Mouse (Mus musculus) midbrain, embryonic 16.5 days (tissue): Measurements from ENCODE around the gene Pde12. TPM values are rescaled to one million over a fixed set of nuclear protein-coding genes. Genes with fewer than 3 reads are reported as not detected.

ENCODE experiments used
- ATAC-seq: fragments of 200-750 bp; cut with Nextera tagmentation; 2 replicates; pipeline ENCODE4 v1.8.0; 2017; ENCODE audit warnings: moderate TSS enrichment
- H3K27ac ChIP-seq: fragments of 300-500 bp; sonication (generic); 2 replicates; pipeline ENCODE4 v1.5.1; 2014; ENCODE audit warnings: mild to moderate bottlenecking, low read length, mixed read lengths
- H3K27me3 ChIP-seq: fragments of 300-500 bp; sonication (generic); 2 replicates; pipeline ENCODE4 v1.6.1; 2014; ENCODE audit warnings: low read depth, low read length, mixed read lengths; ENCODE audit not compliant: control insufficient read depth, insufficient read depth
- H3K36me3 ChIP-seq: fragments of 300-500 bp; sonication (generic); 2 replicates; pipeline ENCODE4 v1.6.1; 2014; ENCODE audit warnings: mild to moderate bottlenecking, low read length, moderate library complexity, mixed read lengths; ENCODE audit not compliant: control insufficient read depth, insufficient read depth
- H3K4me1 ChIP-seq: fragments of 300-500 bp; sonication (generic); 2 replicates; pipeline ENCODE4 v1.6.1; 2014; ENCODE audit warnings: mild to moderate bottlenecking, low read length, mixed read lengths; ENCODE audit not compliant: control insufficient read depth, insufficient read depth
- H3K4me2 ChIP-seq: fragments of 300-500 bp; sonication (generic); 2 replicates; pipeline ENCODE4 v1.6.1; 2014; ENCODE audit warnings: mild to moderate bottlenecking, low read length, mixed read lengths
- H3K4me3 ChIP-seq: fragments of 300-500 bp; sonication (generic); 2 replicates; pipeline ENCODE4 v1.5.1; 2014; ENCODE audit warnings: low read depth, mild to moderate bottlenecking, low read length, moderate library complexity, mixed read lengths
- H3K9ac ChIP-seq: fragments of 300-500 bp; sonication (generic); 2 replicates; pipeline ENCODE4 v1.6.1; 2014; ENCODE audit warnings: low read depth, low read length, mixed read lengths
- H3K9me3 ChIP-seq: fragments of 300-500 bp; sonication (generic); replicated peaks from 2 replicates; pipeline ENCODE4 v1.6.1; 2014; ENCODE audit warnings: mild to moderate bottlenecking, low read length, mixed read lengths; ENCODE audit not compliant: control insufficient read depth, poor library complexity, severe bottlenecking
- WGBS: fragments of 180-500 bp; shearing (Covaris S2); extraction: QIAGEN DNeasy Blood & Tissue Kit; methylation state at CpG from one replicate; pipeline ENCODE4 v1.1.7; 2014; 5-methylcytosine and 5-hydroxymethylcytosine counted together
- microRNA-seq: library from miRNA; unstranded; fragments of <30 nt; microRNA quantifications from one replicate; pipeline ENCODE4, GENCODE M21; 2017
- polyA plus RNA-seq: library from polyadenylated mRNA; unstranded; fragments of >200 nt; fragmentation: Nextera tagmentation; extraction: Ambion mirVana; gene quantifications from 2 replicates; pipeline ENCODE4 v1.2.1, GENCODE M21; 2015

The Pde12 gene
- polyA plus RNA-seq, 1 experiment from 2014 or later: 12.2 TPM

DNA sequence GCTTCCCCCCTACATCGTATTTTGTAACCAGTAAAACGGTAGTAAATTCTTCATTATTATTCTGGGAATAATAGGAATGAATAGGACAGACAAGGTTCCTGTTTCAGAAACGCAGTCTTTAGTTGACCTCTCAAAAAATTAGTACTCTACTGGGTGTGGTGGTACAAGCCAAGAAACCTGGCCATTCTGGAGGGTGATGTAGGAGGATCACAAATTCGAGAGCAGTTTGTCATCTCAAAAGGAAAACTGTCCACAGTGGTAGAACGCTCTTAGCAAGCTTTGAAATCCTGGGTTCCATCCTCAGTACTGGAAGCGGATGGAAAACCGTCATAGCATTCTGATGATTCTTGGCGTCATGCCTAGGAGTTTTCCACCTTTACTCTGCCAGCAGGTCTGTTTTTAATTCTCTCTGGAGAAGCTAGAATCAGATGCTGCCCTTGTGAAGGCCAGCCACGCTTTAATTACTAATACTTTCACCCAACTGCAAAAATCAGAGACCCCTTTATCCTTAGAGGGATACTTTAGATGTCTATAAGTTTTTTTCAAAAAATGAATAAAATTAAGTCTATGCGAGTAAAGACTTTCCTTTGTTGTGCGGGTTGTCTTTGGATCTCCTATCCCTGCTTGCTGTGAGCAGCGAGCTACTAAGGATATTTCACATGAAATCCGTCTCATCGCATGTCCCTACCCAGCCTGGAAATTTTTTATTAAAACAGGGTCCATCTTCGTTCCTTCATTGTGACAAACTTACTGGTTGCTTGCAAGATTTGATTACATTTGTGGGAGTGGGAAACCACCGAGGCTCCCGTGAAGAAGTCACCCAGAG, 32.4 kb downstream of the Pde12 start:
- 30% methylated on average over 17 of the region's 17 CpGs for WGBS
- peak overlapping the region; percentile 92 for H3K4me3 ChIP-seq
- ATAC-seq: peak; percentile 55
- H3K4me1 ChIP-seq: peaks cover 25% of the 10 kb centered on the region
- H3K27me3 ChIP-seq: no peaks in the 10 kb centered on the region
- no peaks in the 10 kb centered on the region for H3K36me3 ChIP-seq
- H3K27ac ChIP-seq: peak overlapping the region; percentile 96
- no peaks in the 10 kb centered on the region for H3K9me3 ChIP-seq
- H3K4me2 ChIP-seq: peak overlapping the region; percentile 70
- H3K9ac ChIP-seq: peak overlapping the region; percentile 67

DNA sequence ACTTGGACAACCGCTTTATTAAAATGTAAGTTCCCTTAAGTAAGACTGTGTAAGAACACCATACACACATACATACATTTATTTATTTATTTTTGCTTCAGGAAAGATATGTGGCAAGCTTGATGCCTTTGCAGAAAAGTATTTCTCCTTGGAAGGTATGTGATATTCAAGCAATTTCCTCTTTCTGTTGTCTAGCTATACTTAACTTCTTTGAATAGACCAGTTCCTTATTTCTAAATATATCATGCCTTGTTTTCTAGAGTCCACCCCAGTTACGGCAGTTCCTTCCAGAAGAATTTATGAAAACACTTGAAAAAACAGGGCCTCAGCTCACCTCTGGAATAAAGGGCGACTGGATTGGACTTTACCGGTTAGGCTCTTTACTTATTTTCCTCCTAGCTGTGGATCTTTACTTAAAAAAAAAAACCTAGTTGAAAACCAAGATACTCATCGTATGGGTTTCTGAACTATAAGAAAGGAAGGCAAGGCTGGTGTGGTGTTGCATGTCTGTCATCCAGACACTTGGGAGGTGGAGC, 43.0 kb downstream of the Pde12 start:
- H3K4me2 ChIP-seq: no peak overlapping the region
- H3K9ac ChIP-seq: no peak overlapping the region
- no peak for ATAC-seq
- no peaks in the 10 kb centered on the region for H3K9me3 ChIP-seq
- H3K4me1 ChIP-seq: no peaks in the 10 kb centered on the region
- H3K27ac ChIP-seq: no peak overlapping the region
- H3K36me3 ChIP-seq: peaks cover 39% of the 10 kb centered on the region
- WGBS: 91% methylated on average over 5 of the region's 5 CpGs
- no peaks in the 10 kb centered on the region for H3K27me3 ChIP-seq
- no peak overlapping the region for H3K4me3 ChIP-seq

DNA sequence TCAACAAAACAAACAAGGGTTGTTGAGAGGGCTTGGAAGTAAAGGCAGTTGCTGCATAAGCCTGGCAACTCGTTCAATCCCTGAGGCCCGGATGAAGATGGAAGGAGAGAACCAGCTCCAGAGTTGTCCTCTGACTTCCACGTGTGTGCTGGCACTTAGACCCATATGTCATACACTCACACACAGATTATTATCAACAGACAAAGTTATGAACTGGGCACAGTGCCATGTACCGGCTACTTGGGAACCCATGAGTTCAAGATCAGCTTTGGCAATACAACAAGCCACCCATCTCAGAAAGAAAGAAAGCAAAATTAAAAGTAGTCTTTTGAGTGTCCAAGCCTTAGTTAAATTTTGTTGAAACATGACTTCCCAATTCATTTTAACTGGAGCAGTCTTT, 44.4 kb downstream of the Pde12 start:
- H3K4me2 ChIP-seq: no peak overlapping the region
- H3K36me3 ChIP-seq: peaks cover 41% of the 10 kb centered on the region
- H3K4me3 ChIP-seq: no peak overlapping the region
- H3K27ac ChIP-seq: no peak overlapping the region
- H3K4me1 ChIP-seq: no peaks in the 10 kb centered on the region
- 96% methylated on average over 4 of the region's 4 CpGs for WGBS
- H3K9ac ChIP-seq: no peak overlapping the region
- no peaks in the 10 kb centered on the region for H3K9me3 ChIP-seq
- H3K27me3 ChIP-seq: no peaks in the 10 kb centered on the region
- ATAC-seq: no peak

DNA sequence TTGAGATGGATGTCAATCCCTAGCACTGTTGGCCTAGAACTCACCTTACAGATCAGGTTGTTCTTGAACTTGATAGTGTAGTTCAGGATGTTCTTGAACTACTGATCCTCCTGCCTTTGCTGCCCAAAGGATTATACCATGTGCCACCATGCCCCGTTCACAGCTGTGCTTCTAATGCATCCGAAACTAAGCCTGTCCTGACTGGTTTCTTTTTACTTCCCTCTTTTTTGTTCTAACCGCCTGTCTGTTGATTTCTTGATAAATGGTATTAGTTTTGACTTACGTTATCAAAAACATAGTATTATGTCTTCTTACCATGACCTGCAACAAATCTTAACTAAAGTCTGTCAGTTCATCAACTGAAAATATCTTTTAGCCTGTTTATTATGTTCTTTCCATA, 59.0 kb downstream of the Pde12 start:
- H3K9me3 ChIP-seq: no peaks in the 10 kb centered on the region
- no peak overlapping the region for H3K4me3 ChIP-seq
- 95% methylated on average over 4 of the region's 4 CpGs for WGBS
- H3K4me2 ChIP-seq: no peak overlapping the region
- H3K36me3 ChIP-seq: peaks cover 24% of the 10 kb centered on the region
- H3K4me1 ChIP-seq: no peaks in the 10 kb centered on the region
- ATAC-seq: no peak
- H3K27me3 ChIP-seq: no peaks in the 10 kb centered on the region
- H3K9ac ChIP-seq: no peak overlapping the region
- no peak overlapping the region for H3K27ac ChIP-seq

Small RNA genes lying within 50 kb of the gene (microRNA-seq; reads per million reads assigned to microRNA genes)
- 1.0 reads per million for gene Mir7672

Other genes with a start within 250 kb of the Pde12 start
- 11.3 and 13.6 TPM in 2 replicates for gene Slmap, start 135.0 kb downstream of the Pde12 start, polyA plus RNA-seq
- gene Dennd6a, start 96.0 kb downstream of the Pde12 start, polyA plus RNA-seq: 15.2 and 17.3 TPM in 2 replicates
- gene Arf4, start 31.8 kb downstream of the Pde12 start, polyA plus RNA-seq: 505 and 541 TPM in 2 replicates
- gene Dnah12, start 23.4 kb upstream of the Pde12 start, polyA plus RNA-seq: 0.11 and 0.19 TPM in 2 replicates
- gene Asb14, start 224.7 kb upstream of the Pde12 start, polyA plus RNA-seq: 0.16 TPM in 1 of 2 replicates, not detected in the other